Comparison of ENCODE assay signal across 14 mouse cellular contexts in the genomic region with DNA sequence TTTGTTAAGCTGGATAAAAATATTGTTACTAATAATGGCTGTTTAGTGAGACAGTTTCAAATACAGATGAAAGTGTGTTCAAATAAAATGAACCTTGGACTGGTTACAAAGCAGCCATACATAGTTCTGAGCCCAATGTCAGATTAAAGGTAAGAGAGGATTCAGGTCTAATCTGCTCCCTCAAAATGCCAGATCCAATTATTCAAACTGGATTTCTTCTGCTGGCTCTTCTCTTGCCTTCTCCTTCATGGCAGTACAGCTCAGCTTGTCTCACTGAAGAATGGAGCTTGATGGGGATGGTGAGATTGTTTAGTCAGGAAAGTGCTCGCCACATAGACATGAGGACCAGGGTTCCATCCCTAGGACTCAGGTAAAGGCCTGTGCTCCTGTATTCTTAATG.
"Had no signal": no experiment of that assay in that cellular context is flagged by ENCODE, and none has a peak within 500 bp of the region (broad histone marks: within the 10 kb centered on the region; RNA-seq: fewer than 3 reads in every experiment).

No protein-coding gene starts in this region.

- H3K4me3 ChIP-seq: neural tube, embryonic 12.5 days; neural tube, embryonic 13.5 days; neural tube, embryonic 15.5 days; stomach, embryonic 15.5 days had no signal

- H3K36me3 ChIP-seq: neural tube, embryonic 12.5 days; neural tube, embryonic 13.5 days; neural tube, embryonic 15.5 days; stomach, embryonic 15.5 days had no signal

- H3K27ac ChIP-seq: neural tube, embryonic 12.5 days; neural tube, embryonic 13.5 days; neural tube, embryonic 15.5 days; stomach, embryonic 15.5 days; stomach, postnatal 0 days had no signal

- H3K27me3 ChIP-seq: neural tube, embryonic 12.5 days; neural tube, embryonic 13.5 days; neural tube, embryonic 15.5 days; stomach, embryonic 15.5 days had no signal

- H3K4me2 ChIP-seq: neural tube, embryonic 12.5 days; neural tube, embryonic 13.5 days; neural tube, embryonic 15.5 days; stomach, embryonic 15.5 days had no signal

- H3K4me1 ChIP-seq: stomach, embryonic 15.5 days had no signal

- DNase-seq: right cerebral cortex, adult 18-20 months; right cerebral cortex, postnatal 14 days; right cerebral cortex, postnatal 25 days; right cerebral cortex, postnatal 4 days; spleen, adult 18-20 months; thymus, adult 18-20 months; thymus, adult 2 months; thymus, postnatal 36 days; thymus, postnatal 4 days had no signal

- H3K9ac ChIP-seq: neural tube, embryonic 12.5 days; neural tube, embryonic 13.5 days; neural tube, embryonic 15.5 days; stomach, embryonic 15.5 days had no signal

- H3K9me3 ChIP-seq: neural tube, embryonic 12.5 days; neural tube, embryonic 13.5 days; neural tube, embryonic 15.5 days; stomach, embryonic 15.5 days had no signal
